Mouse (Mus musculus) thymus, adult 18-20 months (tissue): ENCODE measurements around the gene Bicdl1.

Experiments
- DNase-seq, 2 experiments: peaks; one replicate each; pipeline ENCODE4 v3.0.0; 2022; ENCODE audit warnings: mixed read lengths in 2 of 2

The Bicdl1 gene

GRCm38 (mm10) chr5:115724422-115724821 lies 7.0 kb downstream of the Bicdl1 start:
- no peak for DNase-seq

DNA sequence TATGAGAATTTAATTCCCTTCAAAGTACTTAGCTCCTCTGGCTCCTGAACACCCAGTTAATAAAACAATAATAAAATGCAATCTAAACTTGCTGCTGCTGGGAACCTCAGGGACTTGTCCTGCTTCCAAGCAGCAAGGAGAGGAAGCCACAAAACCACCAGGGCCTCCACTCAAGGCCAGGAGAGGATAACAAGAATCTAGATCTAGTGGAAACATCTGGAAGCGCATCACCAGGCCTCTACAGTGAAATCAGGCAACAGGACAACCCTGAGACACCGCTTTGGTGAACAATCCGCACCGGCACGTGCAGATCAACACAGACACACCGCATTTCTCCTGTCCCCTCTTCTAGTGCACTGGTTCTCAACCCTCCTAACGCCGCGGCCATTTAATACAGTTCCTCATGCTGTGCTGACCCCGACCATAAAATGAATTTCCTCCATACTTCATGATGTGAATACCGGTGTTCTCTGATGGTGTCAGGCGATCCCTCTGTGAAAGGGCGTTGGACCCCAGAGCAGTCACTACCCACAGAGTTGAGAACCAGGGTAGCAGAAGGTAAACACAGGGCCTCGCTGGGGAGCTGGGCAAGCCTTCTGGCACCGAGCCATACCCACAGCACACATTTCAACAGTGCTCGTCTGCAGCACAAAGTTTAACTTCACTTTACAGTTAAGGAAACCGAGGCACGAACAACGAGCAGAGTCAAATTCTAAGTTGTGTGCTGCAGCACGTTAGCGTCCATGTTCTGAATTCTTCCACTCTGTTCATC lies 9.0 kb downstream of the Bicdl1 start:
- no peak for DNase-seq

GRCm38 (mm10) chr5:115720761-115721160 lies 10.7 kb downstream of the Bicdl1 start:
- no peak for DNase-seq

GRCm38 (mm10) chr5:115717693-115718092 lies 13.7 kb downstream of the Bicdl1 start:
- no peak for DNase-seq

- peak in 1 of 2 experiments; percentile 48 for DNase-seq
Measured at GRCm38 (mm10) chr5:115717106-115717505, 14.3 kb downstream of the Bicdl1 start.

GRCm38 (mm10) chr5:115716426-115716825 lies 15.0 kb downstream of the Bicdl1 start:
- peak; percentile 77 to 88 for DNase-seq

DNA sequence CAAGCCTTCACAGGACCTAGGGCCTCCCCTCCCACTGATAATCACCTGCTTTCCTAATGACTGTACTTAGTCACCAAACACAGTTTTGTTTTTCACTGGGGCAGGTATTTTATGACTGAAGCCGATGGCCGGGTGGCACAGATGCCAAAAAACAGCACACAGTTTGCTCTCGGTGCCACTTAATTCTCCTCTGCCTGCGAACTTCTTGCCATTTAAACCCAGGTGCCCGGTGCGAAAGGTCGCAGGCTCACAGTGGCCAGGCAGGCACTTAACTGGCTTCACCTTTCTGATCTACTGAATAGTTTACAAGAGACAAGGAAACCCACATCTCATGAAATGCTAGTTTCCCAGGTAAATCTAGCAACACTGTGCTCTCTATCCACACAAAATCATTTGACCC lies 16.7 kb downstream of the Bicdl1 start:
- DNase-seq = no peak

GRCm38 (mm10) chr5:115712487-115712886 lies 18.9 kb downstream of the Bicdl1 start:
- no peak for DNase-seq

DNA sequence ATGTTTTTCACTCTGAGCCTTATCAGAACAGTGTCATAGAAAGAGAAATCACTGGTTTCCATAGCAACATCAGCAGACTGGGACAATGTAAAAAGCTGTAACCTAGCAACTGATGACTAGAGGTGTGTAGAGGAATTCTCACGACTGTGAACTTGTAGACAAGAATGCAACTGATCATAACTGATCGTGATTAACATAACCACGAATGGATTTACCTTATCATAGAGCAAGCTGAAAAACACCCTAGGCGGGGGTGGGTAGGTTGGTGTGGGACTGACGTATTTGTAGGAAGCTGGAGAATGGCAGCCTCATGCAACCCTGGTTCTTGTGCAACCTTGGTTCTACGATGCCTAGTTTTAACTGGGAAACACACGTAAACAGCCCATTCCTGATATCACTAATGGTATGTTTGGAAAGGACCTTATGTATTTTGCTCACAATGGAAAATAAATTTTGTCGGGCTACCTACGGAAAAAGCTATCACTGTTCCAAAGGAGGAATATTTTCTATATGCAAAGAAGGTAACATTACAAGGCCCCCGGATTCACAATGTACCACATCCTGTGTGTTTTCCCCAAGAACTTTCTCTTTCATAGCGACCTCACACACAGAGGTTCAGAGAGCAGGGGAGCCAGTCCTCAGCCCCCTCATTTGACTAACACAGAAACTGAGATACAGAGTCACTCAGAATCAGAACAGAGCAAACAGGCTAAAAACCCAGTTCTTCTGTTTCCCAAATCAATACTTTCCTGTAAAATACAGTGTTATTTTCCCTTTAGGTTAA lies 19.6 kb downstream of the Bicdl1 start:
- peak in 1 of 2 experiments; percentile 32 for DNase-seq

GRCm38 (mm10) chr5:115710171-115710570 lies 21.2 kb downstream of the Bicdl1 start:
- DNase-seq = no peak

DNA sequence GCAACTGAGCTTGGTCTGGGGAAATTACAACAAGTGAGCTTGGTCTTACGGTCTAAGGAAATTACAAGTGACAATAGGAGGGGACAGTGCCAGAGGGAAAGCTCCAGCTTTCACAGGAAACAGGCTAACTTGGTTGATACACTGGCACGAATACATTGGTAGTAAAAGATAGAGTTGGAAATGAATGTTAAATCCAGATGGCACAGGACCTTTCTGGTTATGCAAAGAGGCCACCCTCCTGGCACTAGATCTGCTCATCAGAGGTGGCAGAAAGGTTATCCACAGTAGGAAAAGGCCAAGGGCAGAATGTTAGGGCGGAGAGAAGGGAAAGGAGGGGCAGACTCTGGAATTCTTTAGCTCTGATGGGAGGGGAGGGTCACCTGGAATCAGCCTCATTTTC lies 22.5 kb downstream of the Bicdl1 start:
- DNase-seq = no peak

- no peak for DNase-seq
Measured at GRCm38 (mm10) chr5:115701981-115702380, 29.4 kb downstream of the Bicdl1 start.

DNA sequence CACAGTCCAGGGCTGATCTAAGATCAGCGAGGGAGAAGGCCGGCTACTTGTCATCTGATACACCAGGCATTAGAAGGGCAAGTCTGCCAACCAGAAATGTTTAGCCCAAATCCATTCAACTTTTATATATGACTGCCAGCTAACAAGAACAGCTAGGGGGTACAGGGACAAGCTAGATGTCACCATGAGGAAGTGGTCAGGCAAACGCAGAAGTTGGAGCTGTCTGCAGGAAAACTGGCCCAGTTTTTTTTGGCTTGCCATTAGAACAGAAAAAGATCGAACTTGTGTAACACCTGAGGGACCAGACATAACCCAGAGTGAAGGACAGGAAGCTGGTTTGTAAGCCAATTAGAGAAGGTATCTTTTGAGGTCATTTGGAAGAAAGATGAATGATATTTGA lies 30.2 kb downstream of the Bicdl1 start:
- no peak for DNase-seq

- DNase-seq = no peak
Measured at GRCm38 (mm10) chr5:115696811-115697210, 34.6 kb downstream of the Bicdl1 start.

- DNase-seq = no peak
Measured at GRCm38 (mm10) chr5:115695191-115695770, 36.1 kb downstream of the Bicdl1 start.

GRCm38 (mm10) chr5:115693271-115693670 lies 38.1 kb downstream of the Bicdl1 start:
- DNase-seq = no peak

GRCm38 (mm10) chr5:115686716-115687115 lies 44.7 kb downstream of the Bicdl1 start:
- no peak for DNase-seq

- DNase-seq = no peak
Measured at GRCm38 (mm10) chr5:115685126-115685525, 46.3 kb downstream of the Bicdl1 start.

DNA sequence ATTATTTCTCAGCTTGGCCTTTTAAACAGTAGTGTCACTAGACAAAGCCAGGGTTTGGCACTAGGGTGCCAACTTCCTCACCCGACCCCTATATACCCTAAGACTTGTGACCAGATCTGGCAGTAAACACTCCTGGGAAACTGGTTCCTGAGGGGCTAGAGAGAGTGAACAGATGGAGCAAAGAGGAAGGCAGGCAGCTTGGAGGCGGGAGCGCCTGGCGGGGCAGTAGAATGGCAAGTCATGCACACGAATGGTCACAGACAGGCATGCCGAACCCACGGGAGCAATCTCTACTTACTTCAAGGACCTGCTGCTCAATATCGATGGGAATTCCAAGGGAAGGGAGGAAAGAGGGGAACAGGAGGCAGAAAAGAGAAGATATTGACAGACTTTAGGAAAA lies 59.6 kb downstream of the Bicdl1 start:
- DNase-seq = no peak

DNA sequence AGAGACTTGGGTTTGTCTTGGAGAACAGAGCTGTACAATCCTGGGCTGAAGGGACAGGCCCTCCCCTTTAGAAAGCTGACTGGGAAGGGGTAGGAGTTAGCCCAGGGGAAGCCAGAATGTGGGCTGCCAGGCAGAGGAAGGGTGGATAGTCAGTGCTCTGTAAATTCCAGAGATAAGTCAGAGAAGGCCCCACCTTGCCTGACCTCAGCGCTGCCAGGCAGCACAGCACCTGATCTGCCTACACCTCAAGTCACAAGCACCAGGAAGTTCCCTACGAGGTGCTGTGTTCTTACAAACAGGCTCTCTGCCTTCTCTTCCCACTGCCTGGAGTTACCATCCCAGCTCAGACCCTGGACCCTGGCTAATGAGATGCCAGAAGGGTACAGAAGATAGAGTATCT lies 61.0 kb downstream of the Bicdl1 start:
- no peak for DNase-seq

DNA sequence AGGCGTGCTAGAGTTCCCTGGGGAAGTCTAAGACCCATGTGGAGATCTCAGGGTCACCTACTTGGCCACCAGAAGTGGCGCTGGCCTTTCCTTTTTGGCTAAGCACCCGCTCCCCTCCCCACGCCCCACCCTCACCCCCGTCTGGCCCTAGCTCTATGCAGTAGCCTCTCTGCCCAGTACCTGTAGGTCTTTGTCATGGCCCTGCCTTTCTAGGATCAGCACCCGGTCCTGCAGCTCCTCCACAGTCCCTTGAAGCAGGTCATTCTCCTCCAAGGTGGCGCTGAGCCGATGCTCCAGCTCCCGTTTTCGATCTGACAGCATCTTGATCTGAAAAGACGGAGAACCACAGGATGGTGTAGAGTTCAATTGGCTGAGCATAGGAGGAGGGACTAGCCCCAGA lies 61.4 kb downstream of the Bicdl1 start:
- no peak for DNase-seq

- DNase-seq = no peak
Measured at GRCm38 (mm10) chr5:115668986-115669385, 62.4 kb downstream of the Bicdl1 start.

GRCm38 (mm10) chr5:115667894-115668293 lies 63.5 kb downstream of the Bicdl1 start:
- no peak for DNase-seq

DNA sequence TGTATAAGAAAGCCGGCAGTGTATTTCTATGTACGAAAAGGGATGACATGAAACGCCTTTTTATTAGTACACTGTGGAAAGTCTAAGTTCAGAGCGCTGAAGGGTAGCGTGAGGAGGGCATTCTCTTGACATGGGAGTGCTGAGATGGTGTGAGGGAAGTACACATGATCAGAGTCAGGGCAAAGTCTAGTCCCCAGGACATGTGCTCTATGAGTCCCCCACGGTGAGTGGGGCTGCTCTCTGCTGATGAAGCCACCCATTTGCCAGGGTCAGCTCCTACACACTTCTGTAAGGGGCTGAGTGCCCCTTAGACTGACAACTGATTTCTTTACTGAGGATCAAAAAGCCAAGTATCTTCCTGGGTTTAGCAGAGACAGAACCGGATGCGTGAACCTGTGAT lies 64.2 kb downstream of the Bicdl1 start:
- no peak for DNase-seq
